Mouse (Mus musculus) c-Kit-negative CD71-positive TER-119-positive erythroid progenitor cells, embryonic 14.5 days (primary cell): Measurements from ENCODE around the gene Barx2.

Experiments
- DNase-seq: peaks from one replicate; pipeline ENCODE4 v3.0.0-alpha.2; 2013; ENCODE audit warnings: low read depth, low spot score

Gene Barx2

GRCm38 (mm10) chr9:31888333-31888732 lies 24.9 kb downstream of the Barx2 start:
- no peak for DNase-seq

GRCm38 (mm10) chr9:31886258-31886657 lies 27.0 kb downstream of the Barx2 start:
- DNase-seq: no peak

GRCm38 (mm10) chr9:31882376-31882775 lies 30.9 kb downstream of the Barx2 start:
- no peak for DNase-seq

- no peak for DNase-seq
Measured at GRCm38 (mm10) chr9:31875556-31875955, 37.7 kb downstream of the Barx2 start.

- no peak for DNase-seq
Measured at GRCm38 (mm10) chr9:31874236-31874635, 39.0 kb downstream of the Barx2 start.

GRCm38 (mm10) chr9:31871410-31871809 lies 41.9 kb downstream of the Barx2 start:
- no peak for DNase-seq

GRCm38 (mm10) chr9:31868823-31869460 lies 44.3 kb downstream of the Barx2 start:
- DNase-seq: no peak

- DNase-seq: no peak
Measured at GRCm38 (mm10) chr9:31863830-31864229, 49.4 kb downstream of the Barx2 start.

GRCm38 (mm10) chr9:31859446-31859845 lies 53.8 kb downstream of the Barx2 start:
- no peak for DNase-seq

GRCm38 (mm10) chr9:31858720-31859340 lies 54.4 kb downstream of the Barx2 start:
- no peak for DNase-seq

GRCm38 (mm10) chr9:31857512-31857911 lies 55.8 kb downstream of the Barx2 start:
- DNase-seq: no peak

- DNase-seq: no peak
Measured at GRCm38 (mm10) chr9:31856437-31856836, 56.8 kb downstream of the Barx2 start.

- DNase-seq: no peak
Measured at GRCm38 (mm10) chr9:31855668-31856067, 57.6 kb downstream of the Barx2 start.

GRCm38 (mm10) chr9:31851710-31852109 lies 61.6 kb downstream of the Barx2 start:
- DNase-seq: no peak

GRCm38 (mm10) chr9:31850706-31851105 lies 62.6 kb downstream of the Barx2 start:
- DNase-seq: no peak

GRCm38 (mm10) chr9:31849387-31849786 lies 63.9 kb downstream of the Barx2 start:
- no peak for DNase-seq

GRCm38 (mm10) chr9:31844614-31845013 lies 68.6 kb downstream of the Barx2 start:
- DNase-seq: no peak

- DNase-seq: no peak
Measured at GRCm38 (mm10) chr9:31841108-31841815, 72.0 kb downstream of the Barx2 start.

- DNase-seq: no peak
Measured at GRCm38 (mm10) chr9:31840571-31840970, 72.7 kb downstream of the Barx2 start.

GRCm38 (mm10) chr9:31840037-31840436 lies 73.2 kb downstream of the Barx2 start:
- no peak for DNase-seq

GRCm38 (mm10) chr9:31839106-31840027 lies 73.9 kb downstream of the Barx2 start:
- no peak for DNase-seq

GRCm38 (mm10) chr9:31838047-31838446 lies 75.2 kb downstream of the Barx2 start:
- no peak for DNase-seq
